Mouse (Mus musculus) embryo, embryonic 10 days (tissue): ENCODE data around the gene Coil.
A peak's percentile ranks its signal among the peaks of the same experiment; 100 is the strongest.
"Not testable (repeated sequence)": the region's sequence is repeated elsewhere in the genome, so short reads cannot be mapped to it uniquely, and the experiment has no call there.

Source experiments
- DNase-seq: peaks from one replicate; pipeline ENCODE4 v3.0.0-alpha.2; 2015; ENCODE audit warnings: low spot score

Gene Coil

DNA sequence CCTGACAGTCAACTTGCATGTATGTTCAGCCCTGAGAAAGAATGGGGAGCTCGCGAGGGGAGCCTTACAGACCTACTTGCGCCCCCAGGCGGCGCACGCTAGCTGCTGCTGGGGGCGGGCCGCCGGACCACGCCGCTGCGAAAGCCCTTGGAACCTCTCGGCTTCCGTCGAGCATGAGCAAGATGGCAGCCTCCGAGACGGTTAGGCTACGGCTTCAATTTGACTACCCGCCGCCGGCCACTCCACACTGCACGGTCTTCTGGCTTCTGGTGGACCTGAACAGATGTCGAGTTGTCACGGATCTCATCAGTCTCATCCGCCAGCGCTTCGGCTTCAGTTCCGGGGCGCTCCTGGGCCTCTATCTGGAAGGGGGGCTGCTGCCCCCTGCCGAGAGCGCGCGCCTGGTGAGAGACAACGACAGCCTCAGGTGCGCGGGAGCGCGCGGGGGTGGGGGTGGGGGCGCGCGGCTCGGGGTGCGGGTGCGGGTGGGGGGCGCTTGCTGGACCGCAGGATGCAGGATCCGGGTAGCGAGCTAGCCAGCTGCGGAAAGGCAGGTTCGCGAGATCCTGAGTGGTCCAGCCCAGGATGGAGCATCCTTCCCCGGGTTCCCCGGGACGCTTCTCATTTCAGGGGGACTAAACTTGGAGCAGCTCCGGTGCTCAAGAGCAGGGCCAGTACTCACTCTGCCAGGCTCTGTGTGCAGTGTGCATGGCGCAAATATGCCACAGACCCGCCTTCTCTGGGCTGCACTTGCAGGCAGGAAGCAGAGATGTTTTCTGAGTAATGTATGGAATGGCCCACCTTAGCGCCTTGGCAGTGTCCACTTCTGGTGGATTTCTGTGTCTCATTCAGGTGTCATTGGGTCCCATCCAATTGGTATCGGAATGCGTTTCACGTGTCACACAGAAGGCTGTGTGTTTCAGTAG, 4.0 kb downstream of the Coil start:
- peak; percentile 97 for DNase-seq

DNA sequence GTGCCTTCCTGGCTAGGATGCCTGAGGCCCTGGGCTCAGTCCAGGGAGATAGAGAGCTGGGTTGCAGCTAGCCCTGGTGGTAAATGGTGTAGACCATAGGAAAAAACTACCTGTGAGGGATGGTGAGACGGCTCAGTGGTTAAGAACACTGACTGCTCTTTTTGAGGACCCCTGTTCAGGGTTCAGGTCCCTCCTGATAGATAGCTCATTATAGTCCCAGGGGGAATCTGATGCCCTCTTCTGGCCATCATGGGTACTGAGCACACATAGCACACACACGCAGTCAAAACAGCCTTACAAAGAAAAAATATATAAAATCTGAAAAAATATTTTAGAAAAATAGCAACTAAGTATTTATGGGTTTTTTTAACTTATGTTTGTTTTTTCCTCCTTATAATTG, 6.3 kb downstream of the Coil start:
- DNase-seq: no peak

DNA sequence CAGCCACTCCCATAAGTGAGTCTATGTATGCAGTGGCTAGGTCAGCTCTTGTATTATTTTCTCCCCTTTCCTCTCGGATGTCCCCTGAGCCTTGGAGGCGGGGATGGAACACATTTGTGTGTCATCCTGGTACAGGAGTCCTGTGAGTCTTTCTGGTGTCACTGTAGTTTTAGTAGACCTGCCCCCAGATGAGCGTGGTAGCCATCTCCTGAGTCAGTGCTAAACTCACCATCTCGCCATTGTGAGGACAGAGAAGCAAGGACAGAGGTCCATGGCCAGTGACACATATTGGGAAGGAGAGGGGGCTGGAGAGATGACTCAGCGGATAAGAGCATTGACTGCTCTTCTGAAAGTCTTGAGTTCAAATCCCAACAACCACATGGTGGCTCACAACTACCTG, 7.1 kb downstream of the Coil start:
- no peak for DNase-seq

- no peak for DNase-seq
Measured at GRCm38 (mm10) chr11:88981337-88981736, 11.3 kb downstream of the Coil start.

DNA sequence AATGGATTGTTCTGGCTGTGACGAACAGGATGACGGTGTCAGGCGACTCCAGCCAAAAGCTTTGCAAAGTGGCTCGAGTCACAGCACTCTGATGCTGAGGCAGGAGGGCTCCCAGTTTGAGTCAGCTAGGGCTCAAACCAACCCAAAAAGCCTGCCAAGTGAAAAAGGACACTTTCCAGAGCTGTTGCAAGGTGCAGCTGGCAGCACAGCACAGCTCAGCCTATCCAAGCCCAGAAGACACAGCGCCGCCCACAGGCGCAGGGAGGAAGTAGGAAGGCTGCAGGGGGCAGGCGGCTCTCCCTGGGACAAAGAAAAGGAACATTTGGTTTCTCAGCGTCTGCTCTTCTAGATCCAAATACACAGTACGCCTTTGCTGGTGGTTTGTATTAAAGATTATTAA, 16.6 kb downstream of the Coil start:
- DNase-seq: no peak

GRCm38 (mm10) chr11:88988956-88989355, 18.9 kb downstream of the Coil start:
- no peak for DNase-seq

DNA sequence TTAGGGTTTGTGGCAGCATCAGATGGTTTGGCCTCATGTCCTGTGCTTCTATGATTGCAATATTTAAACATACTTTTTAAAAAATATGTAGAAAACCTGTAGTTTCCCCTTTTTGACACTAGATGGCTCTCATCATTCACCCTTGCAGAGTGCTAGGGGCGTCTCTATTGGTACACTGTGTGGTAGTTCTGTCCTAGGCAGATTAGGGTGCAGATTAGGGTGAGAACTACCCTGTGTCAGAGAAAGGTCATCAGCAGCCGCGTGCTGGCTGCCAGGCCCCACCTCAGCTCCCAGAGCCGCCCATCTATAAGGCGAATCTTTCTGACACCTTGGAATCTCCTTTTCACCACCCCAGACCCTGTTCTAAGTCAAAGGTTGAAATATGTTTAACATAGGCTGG, 19.5 kb downstream of the Coil start:
- no peak for DNase-seq

DNA sequence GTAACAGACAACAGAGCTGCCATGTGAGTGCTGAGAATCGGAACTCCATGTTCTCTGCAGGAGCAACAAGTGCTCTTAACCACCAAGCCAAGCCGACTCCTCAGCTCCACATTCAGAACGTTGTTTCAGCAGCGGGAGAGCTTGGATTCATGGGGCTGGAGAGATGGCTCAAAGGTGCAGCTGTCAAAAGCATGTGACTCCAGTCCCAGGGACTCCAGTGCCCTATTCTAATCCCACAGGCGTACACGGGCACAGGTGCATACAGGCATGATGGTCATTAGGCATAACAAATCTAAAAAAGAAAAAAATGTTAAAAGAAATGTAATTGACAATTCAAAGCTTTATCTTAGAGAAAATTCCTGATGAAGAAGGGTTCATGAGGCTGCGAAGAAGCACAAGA, 23.1 kb downstream of the Coil start:
- DNase-seq: no peak

DNA sequence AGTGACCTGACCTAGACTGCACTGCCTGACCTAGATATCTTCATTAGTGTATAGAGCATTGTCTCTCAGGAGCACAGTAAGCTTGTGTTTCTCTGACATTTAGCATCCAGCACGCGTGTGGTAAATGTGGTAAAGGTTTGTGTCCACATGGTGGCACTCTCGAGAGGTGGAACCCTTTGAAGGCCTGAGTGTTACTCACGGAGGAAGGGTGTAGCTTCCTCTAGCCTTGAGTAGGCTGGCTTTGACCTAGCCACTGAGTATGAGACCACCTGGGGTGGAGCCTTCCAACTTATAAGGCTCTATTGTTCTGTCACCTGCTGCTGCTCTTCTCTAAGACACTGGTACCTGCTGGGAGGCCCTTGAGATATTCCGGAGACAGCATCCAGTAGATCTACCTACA, 23.6 kb downstream of the Coil start:
- peak; percentile 75 for DNase-seq

GRCm38 (mm10) chr11:88994492-88994891, 24.4 kb downstream of the Coil start:
- no peak for DNase-seq

DNA sequence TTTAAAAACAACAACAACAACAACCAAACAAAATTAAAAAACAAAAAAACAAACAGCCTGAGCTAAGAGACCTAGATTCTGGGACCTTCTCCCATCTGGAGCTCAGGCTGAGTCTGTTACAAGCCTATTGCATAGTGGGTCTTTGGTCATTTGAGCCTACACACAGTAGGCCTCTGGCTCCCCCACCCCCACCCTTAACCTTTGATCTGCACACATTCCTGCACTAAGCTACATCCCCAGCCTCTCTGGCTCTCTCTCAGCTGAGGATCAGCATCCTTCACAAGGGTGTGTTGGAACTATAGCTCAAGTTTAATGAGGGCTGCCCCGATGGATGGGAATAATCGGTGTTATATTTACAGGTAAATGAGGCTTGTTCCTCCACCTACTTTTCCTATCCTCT, 25.6 kb downstream of the Coil start:
- DNase-seq: no peak

DNA sequence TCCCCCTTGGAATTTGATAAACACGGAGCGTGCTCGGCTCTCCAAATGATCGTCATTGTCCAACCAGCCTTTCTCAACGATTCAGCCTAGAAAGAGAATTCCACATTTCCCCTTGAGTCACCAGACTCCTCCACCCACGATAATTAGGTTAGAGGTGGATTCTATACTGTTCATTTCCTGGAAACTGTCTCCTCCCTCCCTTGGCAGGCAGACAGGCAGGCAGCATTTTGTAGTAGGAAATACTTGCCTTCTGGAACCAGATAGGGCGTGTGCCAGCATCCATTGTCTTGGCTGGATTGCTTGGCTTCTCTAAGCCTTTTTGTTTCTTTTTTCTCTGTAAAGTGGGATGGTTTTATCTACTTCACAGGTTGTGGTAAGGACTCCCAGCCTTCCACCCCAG, 26.4 kb downstream of the Coil start:
- no peak for DNase-seq

DNA sequence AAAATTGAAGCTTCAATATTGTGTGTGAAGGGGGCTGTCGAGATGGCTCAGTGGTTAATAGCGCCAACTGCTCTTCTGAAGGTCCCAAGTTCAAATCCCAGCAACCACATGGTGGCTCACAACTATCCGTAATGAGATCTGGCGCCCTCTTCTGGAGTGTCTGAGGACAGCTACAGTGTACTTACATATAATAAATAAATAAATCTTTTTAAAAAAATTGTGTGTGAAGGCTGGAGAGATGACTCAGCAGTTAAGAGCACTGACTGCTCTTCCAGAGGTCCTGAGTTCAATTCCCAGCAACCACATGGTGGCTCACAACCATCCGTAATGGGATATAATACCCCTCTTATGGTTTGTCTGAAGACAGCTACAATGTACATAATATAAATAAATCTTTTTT, 27.3 kb downstream of the Coil start:
- not testable (repeated sequence) for DNase-seq

GRCm38 (mm10) chr11:88998406-88998805, 28.4 kb downstream of the Coil start:
- no peak for DNase-seq

GRCm38 (mm10) chr11:88998974-88999722, 29.1 kb downstream of the Coil start, which contains the start of gene Trim25:
TSS of gene Trim25 (plus strand) at chr11:88999376.
- DNase-seq: peak; percentile 85

- DNase-seq: peak; percentile 37
Measured at GRCm38 (mm10) chr11:88999723-89000526, 29.9 kb downstream of the Coil start.

GRCm38 (mm10) chr11:89000527-89000819, 30.4 kb downstream of the Coil start:
- no peak for DNase-seq

- no peak for DNase-seq
Measured at GRCm38 (mm10) chr11:89001569-89001968, 31.5 kb downstream of the Coil start.

GRCm38 (mm10) chr11:89002068-89002467, 32.0 kb downstream of the Coil start:
- DNase-seq: no peak

DNA sequence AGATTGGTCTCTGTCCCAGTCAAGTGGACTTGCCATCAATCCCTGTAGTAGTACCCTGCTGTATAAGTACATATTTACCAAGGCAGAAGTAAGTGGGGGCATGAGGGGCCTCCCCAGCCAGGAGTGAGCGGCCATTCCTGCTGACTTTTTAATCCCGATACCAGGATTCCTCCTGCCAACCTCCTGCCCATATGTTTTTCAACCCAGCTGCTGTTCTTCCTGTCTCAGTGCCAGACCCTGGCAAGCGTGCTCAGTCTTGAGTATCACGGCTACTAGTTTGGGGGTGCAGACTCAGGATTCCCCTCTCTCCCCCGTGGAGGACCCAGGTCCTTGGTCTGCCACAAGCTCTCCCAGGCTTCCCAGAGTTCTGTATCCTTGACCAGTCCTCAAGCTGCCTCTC, 32.6 kb downstream of the Coil start:
- DNase-seq: no peak

GRCm38 (mm10) chr11:89003078-89003477, 33.0 kb downstream of the Coil start:
- peak; percentile 25 for DNase-seq

- no peak for DNase-seq
Measured at GRCm38 (mm10) chr11:89003726-89004125, 33.7 kb downstream of the Coil start.

DNA sequence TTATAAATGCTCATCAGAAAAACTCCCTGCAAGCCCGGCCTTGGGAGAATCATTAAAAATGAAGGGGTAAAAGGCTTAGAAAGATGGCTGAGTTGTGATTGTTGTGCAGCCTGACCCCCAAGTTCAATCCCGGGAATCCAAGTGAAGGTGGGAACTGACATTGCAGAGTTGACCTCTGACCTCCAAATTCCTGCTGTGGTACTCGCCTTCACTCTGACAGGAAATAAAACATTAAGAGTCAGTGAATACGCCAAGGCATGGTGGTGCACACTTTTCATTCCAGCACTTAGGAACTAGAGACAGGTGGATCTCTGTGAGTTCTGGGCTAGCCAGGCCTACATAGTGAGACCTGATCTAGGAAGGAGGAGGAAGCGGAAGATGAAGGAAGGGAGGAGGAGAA, 35.4 kb downstream of the Coil start:
- no peak for DNase-seq
